Mouse (Mus musculus) left cerebral cortex, adult 11 months (tissue): ENCODE results near the gene Bri3.

ENCODE experiments used
- DNase-seq: peaks from one replicate; pipeline ENCODE4 v3.0.0; 2022; ENCODE audit warnings: low spot score

The Bri3 gene

DNA sequence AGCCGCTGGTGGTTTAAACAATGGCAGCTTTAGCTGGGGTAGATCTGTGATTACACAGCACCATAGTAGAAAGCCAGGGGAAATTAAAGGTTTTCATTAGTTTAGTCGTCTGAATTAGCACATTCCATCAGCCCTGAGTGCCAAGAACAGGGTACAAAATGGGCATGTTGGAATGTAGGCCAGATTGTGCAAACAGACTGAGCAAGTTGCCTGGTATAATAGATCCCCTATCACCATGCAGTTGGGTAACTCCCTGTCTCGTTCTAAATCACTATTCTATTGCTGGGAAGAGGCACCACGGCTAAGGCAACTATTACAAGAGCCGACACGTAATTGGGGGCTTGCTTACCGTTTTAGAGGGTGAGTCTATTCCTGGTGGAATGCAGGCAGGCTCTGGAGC, 9.5 kb upstream of the Bri3 start:
- no peak for DNase-seq

DNA sequence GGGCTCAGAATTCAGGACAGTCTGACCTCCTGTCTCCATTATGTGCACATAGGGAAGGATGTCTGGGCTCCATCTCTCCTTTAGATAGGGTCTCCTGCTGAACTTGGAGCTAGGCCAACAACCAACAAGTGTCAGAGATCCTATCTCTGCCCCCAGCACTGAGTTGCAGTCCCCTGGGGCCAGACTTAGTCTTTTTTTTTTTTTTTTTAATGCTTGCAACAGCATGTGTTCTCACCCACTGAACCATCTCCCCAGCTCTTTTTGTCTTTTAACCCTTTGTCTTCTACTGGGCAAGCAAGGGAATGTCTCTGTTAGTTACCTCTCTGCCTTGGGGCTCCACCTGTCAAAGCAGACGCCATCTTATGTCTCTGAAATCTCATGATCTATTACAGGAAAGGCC, 5.3 kb upstream of the Bri3 start:
- DNase-seq, result no peak

DNA sequence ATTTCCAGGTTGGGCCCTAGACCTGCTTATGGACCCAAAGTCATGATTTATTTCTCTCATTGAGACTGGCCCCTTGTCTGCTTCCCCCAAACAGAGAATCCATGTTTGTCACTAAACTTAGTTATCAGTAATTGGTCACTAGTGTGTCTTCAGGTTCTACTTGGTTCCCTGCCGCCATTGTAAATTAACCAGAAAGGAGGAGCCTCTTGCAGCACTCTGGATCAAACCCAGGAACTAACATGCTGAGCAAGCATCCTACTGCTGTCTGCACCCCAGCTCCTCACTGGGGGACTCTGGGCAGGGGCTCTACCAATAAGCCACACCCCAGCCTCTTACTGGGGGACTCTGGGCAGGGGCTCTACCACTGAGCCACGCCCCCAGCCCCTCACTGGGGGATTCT, 1.4 kb downstream of the Bri3 start:
- DNase-seq, result no peak

DNA sequence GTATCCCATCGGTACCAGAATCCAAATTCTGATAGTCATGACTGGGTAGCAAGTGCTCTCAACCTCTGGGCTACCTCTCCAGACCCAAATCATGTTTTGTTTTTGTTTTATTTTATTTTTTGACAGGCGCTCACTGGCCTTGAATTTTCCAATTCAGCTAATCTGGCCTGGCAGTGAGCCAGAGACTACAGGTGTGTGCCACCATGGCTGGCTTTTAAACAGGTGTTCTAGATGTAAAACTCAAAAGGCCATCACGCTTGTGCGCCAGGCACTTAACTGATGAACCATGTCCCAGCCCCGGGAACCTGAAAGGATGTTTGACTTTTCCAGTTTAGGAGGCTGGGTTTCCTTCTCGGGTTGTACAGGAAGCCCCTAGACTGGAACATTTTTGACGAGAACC, 2.4 kb downstream of the Bri3 start:
- no peak for DNase-seq

DNA sequence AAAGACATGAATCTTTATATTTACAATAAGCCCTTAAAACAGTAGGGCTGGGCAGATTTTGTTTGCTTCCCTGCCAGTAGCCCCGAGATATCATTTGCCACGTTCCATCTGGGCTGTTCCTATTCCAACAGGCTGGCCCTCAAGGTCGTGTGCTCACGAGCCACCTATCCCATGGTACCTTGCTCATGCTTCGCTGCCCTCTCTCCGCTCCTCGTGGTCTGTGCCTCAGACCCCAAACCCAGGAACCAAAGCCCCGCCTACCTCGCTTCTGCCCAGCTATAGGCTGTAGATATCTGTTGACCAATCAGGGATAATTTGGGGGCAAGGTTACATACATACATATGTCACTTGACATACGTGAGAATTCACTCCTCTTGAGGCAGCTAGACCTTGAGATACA, 3.1 kb downstream of the Bri3 start:
- DNase-seq, result no peak

DNA sequence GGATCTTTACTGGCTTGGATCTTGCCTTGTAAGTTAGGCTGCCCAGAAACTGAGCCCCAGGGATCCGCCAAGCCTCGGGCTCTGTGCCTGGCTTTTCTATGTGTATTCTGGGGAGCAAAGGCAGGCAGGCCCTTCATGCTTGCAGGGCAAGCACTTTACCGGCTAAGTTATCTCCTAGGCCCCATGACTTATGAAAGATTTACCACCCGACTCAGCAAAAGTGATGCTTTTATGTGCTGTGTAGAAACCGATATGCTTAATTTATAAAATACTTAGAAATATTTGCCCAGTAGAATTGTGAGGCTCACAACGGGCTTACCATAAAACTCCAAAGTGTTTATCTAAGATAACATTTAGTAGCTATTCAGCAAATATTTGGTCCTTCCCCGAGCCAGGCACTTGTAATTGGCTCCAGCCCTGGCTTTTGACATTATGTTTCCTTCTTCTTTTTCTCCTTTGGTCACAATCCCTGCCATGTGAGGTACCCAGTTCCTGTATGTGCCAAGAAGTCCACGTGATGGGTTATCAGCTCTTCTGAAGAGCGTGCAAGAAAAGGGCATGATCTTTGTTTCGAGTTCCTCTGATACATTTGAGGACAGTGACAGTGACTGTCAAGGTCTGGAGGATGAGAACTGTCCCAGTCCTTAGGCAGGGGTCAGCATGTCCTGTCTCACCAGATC, 3.8 kb downstream of the Bri3 start:
- no peak for DNase-seq

DNA sequence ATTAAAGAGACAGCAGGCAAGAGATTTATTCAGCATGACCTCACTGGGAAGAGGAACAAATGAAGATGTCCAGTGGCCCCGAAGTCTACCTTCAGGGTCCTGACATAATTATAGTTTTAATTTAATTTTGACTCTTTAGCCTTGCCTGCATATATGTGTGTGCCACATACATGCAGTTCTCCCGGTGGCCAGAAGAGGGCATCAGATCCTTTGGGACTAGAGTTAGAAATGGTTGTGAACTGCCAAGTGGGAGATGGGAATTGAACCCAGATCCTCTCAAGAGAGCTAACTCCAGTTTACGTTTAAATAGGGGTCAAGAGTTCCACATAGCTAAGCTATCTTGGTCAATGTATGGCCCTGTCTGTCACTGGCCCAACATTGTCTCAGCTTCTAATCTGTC, 5.6 kb downstream of the Bri3 start:
- DNase-seq, result no peak

DNA sequence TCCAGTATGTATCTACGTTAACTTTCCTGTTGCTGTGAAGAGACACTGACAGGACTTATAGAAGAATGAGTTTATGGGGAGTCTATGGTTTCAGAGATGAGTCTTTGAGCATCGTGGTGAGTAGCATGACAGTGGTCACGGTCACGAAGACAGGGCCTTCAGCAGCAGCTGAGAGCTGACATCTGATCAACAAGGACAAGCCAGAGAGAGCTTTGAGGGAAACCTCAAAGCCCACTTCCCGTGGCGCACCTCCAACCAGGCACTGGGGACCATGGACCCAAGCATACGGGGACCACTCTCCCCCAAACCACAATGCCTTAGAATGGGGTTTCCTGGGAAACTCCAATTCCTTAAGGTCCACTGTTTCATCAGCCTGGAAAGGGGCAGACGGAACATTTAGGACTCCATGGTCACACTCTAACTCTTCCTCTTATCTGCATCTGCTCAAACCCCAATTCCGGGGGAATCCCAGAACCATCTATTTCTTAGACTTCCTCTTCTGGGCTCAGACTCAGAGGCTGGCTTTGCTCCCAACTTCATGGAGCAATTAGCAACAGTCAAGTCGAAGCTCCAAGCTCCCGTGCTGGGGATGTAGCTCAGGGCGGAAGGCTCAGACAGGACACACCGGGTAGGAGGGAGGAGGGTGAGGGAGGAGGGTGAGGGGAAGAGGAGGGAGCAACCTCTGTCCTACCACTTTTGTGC, 7.8 kb downstream of the Bri3 start:
- DNase-seq, result no peak

DNA sequence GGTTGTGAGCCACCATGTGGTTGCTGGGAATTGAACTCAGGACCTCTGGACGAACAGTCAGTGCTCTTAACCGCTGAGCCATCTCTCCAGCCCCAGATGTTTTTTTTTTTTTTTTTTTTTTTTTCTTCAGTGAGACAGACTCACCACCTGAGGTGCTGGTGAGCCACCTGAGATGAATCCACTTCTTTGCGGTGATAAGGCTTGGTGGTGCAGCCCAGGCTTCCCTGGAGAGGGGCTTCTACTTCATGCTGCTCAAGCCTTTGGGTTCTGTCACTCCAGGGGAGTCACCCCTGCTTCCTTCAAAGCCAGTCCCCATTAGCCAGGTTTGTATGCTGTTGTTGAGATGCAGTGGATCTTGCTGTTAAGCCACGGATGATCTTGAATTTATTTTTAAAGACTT, 9.0 kb downstream of the Bri3 start:
- no peak for DNase-seq

DNA sequence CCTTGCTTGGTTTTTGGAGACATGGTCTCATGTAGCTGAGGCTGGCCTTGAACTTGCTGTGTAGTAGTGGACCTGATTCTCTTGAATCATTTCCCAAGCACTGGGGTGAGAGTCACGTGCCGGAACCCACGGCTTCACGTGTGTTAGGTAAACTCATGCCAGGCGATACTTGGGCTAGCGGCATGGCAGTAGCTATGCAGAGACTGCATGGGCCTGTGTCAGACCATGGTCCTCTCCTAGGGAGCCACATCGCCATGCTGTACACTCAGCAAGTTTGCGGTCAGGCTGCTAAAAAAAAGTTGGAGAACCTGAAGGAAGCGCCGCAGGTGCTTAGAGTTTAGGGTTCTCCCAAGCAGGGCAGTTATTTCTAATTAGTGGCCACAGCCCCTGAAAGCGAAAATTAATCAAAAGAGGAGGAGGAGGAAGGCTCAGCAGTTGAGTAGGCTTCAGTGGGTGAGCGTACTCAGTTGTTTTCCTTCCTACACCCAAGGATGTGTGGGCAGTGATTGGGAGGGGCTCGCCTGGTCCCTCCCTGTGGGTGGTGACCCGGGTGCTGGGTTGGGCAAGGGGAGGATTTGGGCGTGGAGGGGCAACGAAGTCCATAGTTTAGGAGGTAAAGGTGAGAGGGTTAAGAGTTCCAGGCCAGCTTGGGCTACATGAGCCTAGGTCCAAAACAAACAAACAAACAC, 10.0 kb downstream of the Bri3 start:
- DNase-seq, result no peak

DNA sequence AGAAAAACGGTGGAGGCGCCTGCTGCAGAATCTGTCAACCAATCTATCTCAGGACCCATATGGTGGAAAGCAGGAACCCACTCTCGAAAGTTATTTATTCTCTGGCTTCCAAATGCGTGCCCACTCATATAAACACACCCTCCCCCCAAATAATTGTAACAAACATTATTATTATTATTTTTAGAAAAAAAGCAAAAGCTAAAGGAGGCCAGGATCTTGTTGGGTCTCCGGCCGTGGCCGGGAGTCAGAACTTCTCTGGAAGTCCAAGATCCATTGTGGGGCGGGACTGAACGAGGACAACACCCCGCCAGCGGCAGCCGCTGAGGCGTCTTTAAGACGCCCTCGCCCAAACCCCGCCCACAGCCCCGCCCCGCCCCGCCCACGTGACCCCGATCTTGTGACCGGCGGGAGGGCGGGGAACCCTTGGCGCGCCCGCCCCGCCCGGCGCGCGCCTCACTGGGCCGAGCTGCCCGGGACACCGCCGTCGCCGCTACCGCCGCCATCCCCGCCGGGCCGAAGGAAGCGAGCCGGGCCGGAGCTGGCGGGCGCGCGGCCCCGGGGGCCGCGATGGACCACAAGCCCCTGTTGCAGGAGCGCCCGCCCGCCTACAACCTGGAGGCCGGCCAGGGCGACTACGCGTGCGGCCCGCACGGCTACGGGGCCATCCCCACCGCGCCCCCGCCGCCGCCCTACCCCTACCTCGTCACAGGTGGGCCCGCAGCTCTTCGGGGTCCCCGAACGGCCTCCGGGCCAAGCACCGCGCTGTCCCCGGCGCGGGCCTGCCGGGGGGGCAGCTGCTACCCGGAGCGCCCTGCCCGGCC, 10.8 kb downstream of the Bri3 start:
- DNase-seq, result peak; percentile 68

DNA sequence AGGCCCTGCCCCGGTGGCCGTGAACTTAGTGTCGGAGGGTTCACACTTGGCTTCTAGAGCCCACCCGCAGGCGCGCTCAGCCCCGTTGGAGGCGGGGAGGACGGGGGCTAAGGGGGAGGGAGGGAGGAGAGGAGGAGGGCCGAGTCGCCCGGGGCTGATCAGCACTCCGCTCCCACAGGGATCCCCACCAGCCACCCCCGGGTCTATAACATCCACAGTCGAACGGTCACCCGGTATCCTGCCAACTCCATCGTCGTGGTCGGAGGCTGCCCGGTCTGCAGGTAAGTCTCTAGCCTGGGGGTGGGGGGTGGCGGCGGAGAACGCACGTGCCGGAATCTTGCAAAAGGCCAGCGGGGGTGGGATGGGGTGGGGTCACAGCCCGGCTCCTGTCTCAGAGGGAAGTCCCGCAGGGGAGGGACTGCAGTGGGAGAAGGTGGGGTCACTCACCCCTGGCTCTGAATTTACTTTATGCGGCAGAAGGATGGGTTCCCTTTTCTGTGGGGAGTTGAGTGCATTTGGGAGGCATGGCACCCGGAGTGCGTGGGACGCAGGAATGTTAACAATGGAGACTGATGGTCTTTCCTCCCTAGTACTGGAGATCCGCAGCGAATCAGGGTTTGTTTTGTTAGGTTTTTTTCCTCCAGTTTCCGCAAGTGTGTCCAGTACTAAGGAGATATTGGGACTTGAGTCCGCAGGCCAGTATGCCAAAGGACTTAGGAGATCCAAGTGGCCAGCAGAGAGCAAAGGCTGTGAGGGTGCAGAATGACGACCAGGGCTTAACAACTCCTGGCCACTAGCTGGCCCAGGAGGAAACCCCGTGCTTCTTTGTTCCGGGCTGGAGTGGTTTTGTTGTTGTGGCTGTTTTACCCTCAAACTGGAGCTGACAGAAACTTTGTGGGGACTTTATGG, 11.6 kb downstream of the Bri3 start:
- no peak for DNase-seq

DNA sequence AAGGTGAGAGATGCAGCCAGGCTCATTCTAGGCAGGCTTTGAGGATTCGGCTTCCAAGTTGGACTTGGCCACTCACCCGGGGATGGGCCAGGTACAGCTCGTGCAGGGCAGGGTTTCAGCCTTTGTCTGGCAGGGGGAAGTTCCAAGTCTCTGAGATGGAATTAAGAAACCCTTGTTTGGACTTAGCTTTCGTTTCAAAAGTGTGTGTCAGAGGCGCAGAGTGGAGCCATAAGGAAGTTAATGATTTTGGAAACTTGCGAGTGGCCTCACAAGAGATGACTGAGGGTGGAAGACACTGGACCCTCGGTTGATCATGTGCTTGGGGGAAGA, 12.3 kb downstream of the Bri3 start:
- DNase-seq, result no peak

DNA sequence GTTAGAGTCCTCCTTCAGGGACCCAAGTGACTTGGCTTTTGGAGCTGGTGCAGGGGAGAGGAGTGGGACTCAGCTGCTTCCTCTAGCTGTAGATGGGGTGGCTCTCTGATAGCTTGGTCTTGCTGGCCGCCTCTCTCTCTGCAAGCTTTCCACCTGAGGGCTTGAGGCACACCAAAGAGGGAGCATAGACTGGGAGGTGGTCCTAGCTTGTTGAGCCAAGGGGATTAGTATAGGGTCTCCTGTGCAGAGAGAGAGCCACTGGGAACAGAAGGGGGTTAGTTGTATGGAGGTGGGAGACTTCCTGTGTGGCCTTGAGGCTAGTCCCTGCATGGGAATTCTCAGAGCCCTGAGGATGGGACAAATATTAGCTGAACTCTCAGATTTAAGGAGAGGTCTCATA, 12.7 kb downstream of the Bri3 start:
- no peak for DNase-seq

DNA sequence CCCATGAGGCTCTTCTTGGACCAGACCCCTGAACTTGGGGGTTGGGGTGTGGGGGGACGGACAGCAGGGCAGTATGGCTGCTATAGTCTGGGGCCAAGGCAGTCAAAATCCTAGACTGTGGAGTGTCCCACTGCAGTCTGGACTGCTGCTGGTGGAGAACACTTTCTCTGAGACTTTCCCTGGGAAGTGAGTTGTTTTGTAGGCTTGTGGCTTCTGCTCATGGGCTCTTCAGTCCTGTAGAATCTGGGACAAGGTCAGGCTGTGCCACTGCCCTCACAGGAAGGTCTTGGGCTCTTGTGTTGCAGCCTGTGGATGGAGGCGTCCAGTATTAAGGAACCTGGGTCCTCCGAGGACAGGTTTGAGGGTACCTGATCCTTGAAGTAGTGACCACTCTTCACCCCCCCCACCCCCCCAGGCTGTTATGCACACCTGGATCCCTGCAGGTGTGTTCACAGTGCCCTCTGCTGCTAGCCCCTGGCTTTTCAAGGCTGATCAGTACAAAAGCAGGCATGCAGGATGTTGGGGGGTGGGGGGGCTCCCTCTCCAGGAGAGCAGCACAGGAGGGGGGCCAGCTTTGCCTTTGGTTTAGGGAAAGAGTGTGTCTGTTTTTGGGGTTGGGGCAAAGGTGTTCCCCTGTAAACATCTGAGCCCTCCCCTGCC, 13.3 kb downstream of the Bri3 start:
- DNase-seq, result no peak

DNA sequence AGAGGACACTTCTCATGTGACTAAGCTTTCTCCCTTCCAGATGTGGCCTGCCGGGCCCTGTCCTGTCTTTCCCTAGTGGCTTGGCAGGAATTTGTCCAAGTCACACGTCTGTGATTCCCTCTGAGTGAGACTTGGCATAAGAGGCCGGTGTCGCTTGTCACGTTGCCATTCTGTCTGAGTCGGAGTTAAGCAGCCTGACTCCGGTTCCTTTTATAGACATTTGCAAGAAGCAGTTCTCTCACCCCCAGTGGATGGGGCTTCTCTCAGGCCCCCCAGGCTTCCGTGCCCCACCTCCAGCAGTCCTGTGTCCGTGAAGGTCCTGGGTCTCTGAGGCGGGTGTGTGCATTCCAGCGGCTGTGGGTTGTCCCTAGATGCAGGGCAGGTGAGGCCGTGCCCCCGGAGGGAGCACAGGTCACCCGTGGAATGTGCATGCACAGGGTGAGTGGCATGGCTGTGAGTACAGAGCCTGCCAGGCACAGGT, 13.9 kb downstream of the Bri3 start:
- no peak for DNase-seq

DNA sequence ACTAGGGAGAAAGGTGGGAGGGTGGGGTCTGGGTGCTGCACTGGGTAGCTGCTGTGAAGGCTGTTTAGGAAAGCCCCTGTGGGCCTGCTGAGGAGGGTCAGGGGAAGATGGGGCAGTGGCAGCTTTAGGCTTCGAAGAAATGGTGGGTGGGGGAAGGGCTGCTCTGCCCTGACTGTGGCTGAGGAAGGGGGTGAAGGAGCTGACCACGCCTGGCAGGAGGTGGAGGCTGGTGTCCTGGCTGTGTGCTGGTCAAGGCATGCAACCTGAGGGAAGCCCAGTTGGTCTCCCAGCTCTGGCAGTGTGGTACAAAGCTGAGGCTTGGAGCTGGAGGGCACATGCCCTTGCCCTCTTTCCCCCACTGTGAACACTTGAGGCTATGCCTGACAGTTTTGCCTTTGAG, 14.4 kb downstream of the Bri3 start:
- no peak for DNase-seq

DNA sequence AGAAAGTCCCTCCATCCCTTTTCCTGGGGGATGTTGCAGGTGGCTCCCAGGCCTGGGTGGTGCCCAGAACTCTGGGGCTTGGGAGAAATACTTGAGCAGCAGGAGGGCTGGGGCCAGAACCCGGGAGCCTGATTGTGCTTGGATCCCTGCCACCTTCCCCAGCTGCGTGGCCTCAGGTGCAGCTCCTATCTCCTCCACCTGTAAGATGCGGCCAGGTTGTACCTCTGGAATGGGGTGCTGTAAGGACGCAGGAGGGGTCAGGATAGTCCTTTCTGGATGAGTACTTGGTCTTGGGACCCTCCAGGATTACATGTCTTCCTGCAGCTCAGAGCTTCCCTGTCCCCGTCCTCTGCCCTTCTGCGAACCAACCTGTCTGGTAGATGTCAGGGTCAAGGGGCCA, 15.0 kb downstream of the Bri3 start:
- DNase-seq, result no peak

DNA sequence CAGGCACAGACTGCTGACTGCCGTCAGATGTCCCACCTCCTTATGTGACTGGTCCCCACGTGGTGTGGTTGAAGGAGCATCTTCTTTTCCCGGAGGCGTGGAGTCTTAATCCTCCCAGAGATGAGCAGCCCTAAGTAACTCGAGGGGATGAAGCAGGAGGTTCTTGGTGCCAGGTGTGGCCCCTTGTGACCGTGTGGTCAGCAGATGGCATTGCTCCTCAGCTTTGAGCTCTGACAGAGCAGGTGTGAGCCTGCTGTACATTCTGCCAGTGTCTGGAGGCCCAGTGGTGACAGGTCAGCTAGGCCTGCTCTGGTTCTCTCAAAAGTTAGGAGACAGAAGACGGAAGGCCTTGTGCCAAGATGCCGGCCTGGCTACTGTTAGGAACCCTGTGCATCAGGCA, 16.2 kb downstream of the Bri3 start:
- DNase-seq, result no peak

DNA sequence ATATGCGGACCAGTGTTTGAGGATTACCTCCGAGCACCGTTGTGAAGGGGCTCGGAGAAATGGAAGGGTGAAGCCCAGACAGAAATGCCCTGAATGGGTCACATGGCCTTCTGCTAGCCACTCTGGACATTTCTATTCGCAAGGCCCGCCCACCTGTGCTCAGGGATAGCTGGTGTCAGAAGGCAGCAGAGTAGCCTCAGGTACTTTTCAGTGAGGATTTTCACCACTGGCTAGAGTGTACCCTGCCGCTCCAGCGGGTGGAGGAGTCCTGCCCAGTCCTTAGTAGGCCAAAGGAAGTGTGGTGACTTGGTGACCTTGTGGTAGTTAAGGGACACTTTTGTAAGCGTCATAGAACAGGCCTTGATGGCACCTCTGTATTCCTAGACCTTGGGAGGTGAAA, 17.1 kb downstream of the Bri3 start:
- no peak for DNase-seq

DNA sequence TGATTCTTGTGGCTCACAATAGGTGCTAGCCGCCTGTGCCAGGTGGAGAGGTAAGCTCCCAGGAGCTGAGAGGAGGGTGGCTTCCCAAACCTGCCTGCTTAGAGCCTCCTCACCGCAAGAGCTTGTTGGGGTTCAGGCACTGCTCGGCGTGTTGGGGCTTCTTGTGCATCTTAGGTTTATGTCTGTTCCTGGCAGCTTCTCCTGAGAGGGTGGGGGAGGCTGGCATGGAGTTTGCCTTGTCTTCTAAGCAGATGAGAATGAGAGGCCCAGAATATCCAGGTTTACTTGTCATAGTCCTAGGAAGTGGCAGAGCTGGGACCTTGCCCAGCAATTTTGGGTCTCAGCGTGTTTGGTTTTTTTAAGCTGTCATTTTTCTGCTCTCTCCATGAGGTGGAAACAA, 17.6 kb downstream of the Bri3 start:
- no peak for DNase-seq
